Mouse (Mus musculus) heart, embryonic 12.5 days (tissue): ENCODE data around the gene Fjx1. TPM values are rescaled to one million over a fixed set of nuclear protein-coding genes. Genes with fewer than 3 reads are reported as not detected.

ENCODE experiments used
- ATAC-seq: fragments of 200-750 bp; cut with Nextera tagmentation; 2 replicates; pipeline ENCODE4 v1.8.0; 2017; ENCODE audit warnings: moderate TSS enrichment, moderate library complexity; ENCODE audit not compliant: insufficient number of reproducible peaks, low FRiP score
- H3K27ac ChIP-seq: fragments of 300-500 bp; sonication (generic); 2 replicates; pipeline ENCODE4 v1.5.1; 2016; ENCODE audit warnings: mild to moderate bottlenecking, moderate library complexity; ENCODE audit not compliant: poor library complexity, severe bottlenecking
- H3K27me3 ChIP-seq: fragments of 300-500 bp; sonication (generic); replicated peaks from 2 replicates; pipeline ENCODE4 v1.6.1; 2016; ENCODE audit warnings: mild to moderate bottlenecking, moderate library complexity
- H3K36me3 ChIP-seq: fragments of 300-500 bp; sonication (generic); 2 replicates; pipeline ENCODE4 v1.6.1; 2016; ENCODE audit warnings: mild to moderate bottlenecking, moderate library complexity
- H3K4me1 ChIP-seq: fragments of 300-500 bp; sonication (generic); replicated peaks from 2 replicates; pipeline ENCODE4 v1.6.1; 2016; ENCODE audit warnings: mild to moderate bottlenecking
- H3K4me2 ChIP-seq: fragments of 300-500 bp; sonication (generic); 2 replicates; pipeline ENCODE4 v1.6.1; 2016; ENCODE audit warnings: mild to moderate bottlenecking, moderate library complexity
- H3K4me3 ChIP-seq: fragments of 300-500 bp; sonication (generic); 2 replicates; pipeline ENCODE4 v1.5.1; 2016; ENCODE audit warnings: mild to moderate bottlenecking
- H3K9ac ChIP-seq: fragments of 300-500 bp; sonication (generic); 2 replicates; pipeline ENCODE4 v1.6.1; 2016; ENCODE audit warnings: mild to moderate bottlenecking, moderate library complexity
- H3K9me3 ChIP-seq: fragments of 300-500 bp; sonication (generic); replicated peaks from 2 replicates; pipeline ENCODE4 v1.6.1; 2016; ENCODE audit warnings: mild to moderate bottlenecking, moderate library complexity
- WGBS: fragments of 180-500 bp; shearing (Covaris S2); methylation state at CpG from one replicate; pipeline ENCODE4 v1.1.7; 2016; 5-methylcytosine and 5-hydroxymethylcytosine counted together
- polyA plus RNA-seq: library from polyadenylated mRNA; unstranded; fragments of >200 nt; fragmentation: Nextera tagmentation; extraction: Ambion mirVana; gene quantifications from 2 replicates; pipeline ENCODE4 v1.2.1, GENCODE M21; 2016

Fjx1 gene
- polyA plus RNA-seq, 1 experiment from 2014 or later, result 4.3 TPM

DNA sequence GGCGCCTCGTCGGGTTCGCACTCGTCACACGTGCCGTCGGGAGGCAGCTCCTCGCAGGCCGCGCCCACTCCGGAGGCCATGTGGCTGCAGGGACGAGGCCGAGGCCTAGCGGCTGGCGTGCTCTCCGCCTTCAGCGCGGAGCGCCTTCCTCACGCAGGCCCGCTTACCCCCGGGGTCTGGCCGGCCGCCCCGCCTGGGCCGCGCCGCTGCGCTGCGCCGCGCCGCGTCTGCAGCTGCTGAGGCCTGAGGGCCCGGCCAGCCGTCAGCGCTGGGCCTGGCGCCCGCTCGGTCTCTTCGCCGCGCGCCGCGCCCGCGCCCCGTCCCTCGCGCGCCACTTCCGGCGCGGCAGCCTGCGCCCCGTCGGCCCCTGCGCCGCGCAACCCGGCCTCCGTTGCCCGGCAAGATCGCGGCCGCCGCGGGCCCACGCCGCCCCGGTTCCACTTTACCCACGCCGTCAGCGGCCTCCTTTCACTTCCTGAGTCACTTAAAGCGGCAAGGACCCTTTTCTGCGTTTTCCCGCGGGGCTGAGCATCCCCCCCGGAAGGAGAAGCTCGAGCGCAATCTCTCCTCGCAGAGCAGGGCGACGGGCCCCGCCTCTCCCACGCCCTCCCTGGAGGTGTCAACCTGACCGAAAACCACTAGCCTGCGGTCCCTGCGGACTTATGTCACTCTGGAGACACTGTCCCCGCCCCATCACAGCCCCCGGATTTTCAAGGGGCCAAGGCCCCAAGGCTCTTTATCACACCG, 51.5 kb downstream of the Fjx1 start:
- Histone ChIP-seq H3K36me3 (no peaks in the 10 kb centered on the region), H3K4me2 (peak overlapping the region; percentile 89), H3K27ac (peak overlapping the region; percentile 96), H3K4me1 (peaks cover 21% of the 10 kb centered on the region), H3K27me3 (no peaks in the 10 kb centered on the region), H3K9me3 (no peaks in the 10 kb centered on the region), H3K4me3 (peak overlapping the region; percentile 82), H3K9ac (peak overlapping the region; percentile 83)
- WGBS, result 9% methylated on average over 93 of the region's 94 CpGs
- ATAC-seq, result peak; percentile 92

DNA sequence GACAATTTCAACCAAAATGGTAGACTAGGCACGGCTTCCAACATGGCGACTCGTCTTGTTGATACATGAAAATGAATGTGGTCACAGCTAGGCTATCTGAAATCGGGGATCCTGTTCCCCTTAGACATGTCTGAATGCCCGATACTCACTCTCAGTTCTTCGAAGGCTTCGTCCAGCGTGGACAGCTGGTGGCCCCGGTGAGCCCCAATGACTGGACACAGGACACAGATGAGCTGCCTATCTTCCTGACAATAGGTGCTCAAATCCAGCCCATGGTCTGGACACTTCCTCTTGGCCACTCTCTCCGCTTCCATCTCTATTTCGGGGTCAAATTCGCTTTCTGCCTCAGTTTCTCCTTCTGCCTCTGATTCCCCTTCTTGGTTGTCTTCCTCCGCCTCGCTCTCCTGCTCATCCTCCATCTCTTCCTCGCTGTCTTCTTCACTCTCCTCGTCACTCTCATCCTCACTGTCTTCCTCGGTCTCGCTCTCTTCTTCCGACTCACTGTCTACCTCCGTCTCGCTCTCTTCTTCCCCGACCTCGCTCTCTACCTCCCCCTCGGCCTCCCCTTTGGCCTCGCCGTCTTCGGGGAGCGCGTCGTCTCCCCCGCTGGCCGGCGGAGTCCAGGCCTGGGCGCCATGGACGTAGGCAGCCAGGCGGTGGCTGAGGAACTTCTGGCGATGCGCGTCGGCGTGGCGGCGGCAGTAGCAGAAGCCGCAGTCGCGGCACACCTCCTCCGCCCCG, 52.3 kb downstream of the Fjx1 start:
- Histone ChIP-seq H3K4me3 (peak overlapping the region; percentile 82), H3K27me3 (no peaks in the 10 kb centered on the region), H3K4me2 (peak overlapping the region; percentile 89), H3K27ac (peak overlapping the region; percentile 96), H3K36me3 (no peaks in the 10 kb centered on the region), H3K9ac (peak overlapping the region; percentile 83), H3K4me1 (peaks cover 21% of the 10 kb centered on the region), H3K9me3 (no peaks in the 10 kb centered on the region)
- peak; percentile 27 for ATAC-seq
- WGBS, result 35% methylated on average over 48 of the region's 48 CpGs

Other genes with a start within 250 kb of the Fjx1 start
- gene Trim44, start 44.7 kb downstream of the Fjx1 start, polyA plus RNA-seq, result 39.5 and 42.8 TPM in 2 replicates
- 1.0 and 1.1 TPM in 2 replicates for gene Pamr1, start 97.5 kb upstream of the Fjx1 start, polyA plus RNA-seq
- 0.27 and 0.47 TPM in 2 replicates for gene Slc1a2, start 206.2 kb upstream of the Fjx1 start, polyA plus RNA-seq